Mouse (Mus musculus): ENCODE measurements around the gene Phldb2. TPM values are rescaled to one million over a fixed set of nuclear protein-coding genes. Genes with fewer than 3 reads are reported as not detected.

Phldb2 gene
- polyA plus RNA-seq, 1 experiment = 73.9 TPM

DNA sequence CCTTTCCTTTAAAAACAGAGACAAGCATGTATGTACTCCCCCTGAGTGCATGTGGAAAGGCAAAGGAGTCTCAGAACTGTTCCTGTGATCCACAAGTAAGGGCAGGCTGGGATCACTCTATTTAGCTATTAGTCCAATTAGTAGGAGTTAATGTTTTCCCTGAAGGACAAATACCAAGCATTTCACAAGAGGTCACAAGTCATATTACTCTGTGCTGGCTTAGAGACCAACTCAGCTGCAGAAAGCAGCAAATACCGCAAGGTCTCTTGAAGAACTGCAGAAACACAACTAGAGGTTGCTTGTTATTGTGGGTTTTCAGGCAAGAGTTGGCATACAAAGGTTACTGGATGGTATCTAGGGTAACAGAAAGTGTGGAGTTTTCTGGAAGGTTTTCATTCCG is 59.6 kb downstream of the Phldb2 start:
- DNase-seq (ENCODE audit: low spot score) = no peak

- DNase-seq (ENCODE audit: low spot score) = no peak
Observed at GRCm38 (mm10) chr16:45892928-45893327, 60.5 kb downstream of the Phldb2 start.

- no peak for DNase-seq (ENCODE audit: low spot score)
Observed at GRCm38 (mm10) chr16:45890471-45891200, 62.8 kb downstream of the Phldb2 start.

DNA sequence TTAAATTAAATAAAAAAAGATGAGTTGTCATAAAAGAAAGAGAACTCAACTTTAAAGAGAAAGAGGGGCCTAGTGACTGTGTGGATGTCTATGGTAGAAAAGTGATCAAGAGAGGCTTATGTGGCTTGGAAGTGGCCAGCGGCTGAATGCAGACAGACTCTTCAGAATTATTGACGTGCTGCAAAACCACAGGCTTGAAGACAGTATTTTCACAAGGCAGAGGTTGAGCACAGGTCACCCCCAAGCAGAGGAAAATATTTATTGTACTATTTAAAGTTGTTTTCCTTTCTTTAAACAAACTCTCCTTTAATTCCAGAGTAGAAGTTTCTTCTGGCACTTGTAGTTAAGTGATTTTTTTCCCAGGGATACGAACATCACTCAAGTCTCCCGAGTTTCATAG is 63.8 kb downstream of the Phldb2 start:
- no peak for DNase-seq (ENCODE audit: low spot score)

- no peak for DNase-seq (ENCODE audit: low spot score)
Observed at GRCm38 (mm10) chr16:45886599-45886998, 66.8 kb downstream of the Phldb2 start.

DNA sequence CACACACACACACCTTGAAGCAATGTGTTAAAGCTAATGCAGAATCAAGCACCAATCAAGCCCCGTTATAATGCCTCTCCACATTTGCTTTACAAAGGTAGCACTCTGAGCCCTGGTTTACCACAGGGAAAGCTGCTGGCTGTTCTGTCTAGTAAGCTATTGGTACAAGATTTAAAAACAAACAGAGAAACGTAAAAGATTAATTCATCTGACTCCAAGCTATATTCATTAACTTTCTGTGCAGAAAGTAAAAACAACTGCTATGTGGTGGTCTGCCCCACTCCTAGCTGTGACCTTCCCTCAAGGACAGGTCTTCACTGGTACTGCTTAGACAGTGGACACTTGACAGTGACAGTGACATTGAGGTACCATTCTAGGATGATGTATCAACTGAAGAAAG is 69.2 kb downstream of the Phldb2 start:
- DNase-seq (ENCODE audit: low spot score) = no peak

DNA sequence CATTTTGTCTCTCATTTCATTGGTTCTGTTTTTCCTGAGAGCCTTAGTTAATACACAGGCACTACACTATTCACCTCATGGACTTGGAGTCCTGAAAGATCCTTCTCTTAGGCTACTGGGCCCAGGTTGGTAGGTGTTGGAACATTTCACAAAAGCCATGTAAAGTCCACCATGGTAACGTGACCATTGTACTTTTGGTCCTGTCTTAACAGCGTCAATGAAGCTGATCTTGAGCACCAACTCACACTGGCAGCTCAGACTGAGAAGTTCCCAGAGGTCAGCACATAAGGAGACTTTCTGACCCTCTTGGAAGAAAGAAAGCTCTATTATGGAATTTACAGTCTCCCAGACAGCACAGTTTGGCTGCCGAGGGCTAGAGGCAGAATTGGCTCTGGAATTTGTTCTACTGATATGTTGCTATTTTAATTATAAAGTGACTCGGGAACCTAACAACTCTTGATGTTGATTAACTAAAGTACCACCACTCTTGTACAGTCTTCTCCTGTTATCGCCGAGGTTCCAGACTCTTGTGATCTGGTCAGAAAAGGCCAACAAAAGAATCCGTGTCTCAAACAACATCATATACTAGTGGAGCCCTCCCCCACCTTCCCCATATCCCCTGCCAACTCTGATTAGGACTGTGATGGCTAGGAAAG is 72.1 kb downstream of the Phldb2 start:
- no peak for DNase-seq (ENCODE audit: low spot score)

DNA sequence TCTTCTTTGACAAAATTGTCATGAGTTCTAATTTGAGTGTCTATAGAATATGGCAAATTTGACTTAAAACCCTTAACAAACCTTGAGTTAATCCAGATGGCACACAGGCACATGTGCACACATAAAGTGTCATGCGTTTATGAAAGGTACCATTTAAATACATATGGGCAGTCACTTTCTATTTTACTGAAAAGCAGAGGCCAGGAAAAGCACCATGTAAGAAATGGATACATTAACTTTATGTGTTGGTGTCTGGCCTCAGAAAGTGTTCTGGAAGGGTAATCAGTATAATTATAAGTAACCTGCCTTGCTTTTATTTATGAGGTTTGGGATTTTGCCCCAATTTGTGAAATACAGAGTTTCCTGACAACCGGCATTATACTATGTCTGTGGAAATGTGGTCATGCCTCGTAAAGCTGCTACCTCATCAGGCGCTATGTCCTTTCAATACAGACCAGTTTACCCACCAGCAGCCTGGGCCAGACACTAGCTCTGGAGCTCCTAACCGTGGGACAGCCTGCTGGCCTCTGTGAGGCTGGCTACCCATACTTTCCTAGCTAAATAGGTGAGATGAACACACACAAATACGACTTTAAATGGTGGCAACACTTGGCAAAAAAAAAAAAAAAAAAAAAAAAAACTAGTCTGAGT is 73.2 kb downstream of the Phldb2 start:
- DNase-seq (ENCODE audit: low spot score) = no peak

GRCm38 (mm10) chr16:45877739-45878138 is 75.7 kb downstream of the Phldb2 start:
- no peak for DNase-seq (ENCODE audit: low spot score)

DNA sequence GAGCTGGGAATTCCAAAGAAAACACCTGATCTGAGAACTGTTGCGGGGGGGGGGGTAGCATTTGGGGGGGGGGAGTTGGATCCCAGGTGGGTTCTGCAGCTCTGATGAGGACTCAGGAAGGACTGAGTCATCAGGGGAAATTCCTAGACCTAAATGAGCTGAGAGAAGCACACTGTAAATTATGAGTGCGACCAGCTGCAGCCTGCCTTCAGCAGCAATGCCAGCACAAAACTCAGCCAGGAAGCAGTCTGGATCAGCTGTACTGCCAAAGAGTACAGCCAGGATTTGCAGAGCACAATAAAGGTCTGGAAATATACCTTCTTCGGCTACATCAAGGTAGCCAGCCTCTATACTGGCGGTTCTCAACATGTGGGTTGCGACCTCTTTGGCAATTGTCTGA is 76.2 kb downstream of the Phldb2 start:
- DNase-seq (ENCODE audit: low spot score) = no peak

GRCm38 (mm10) chr16:45873397-45873796 is 80.0 kb downstream of the Phldb2 start:
- no peak for DNase-seq (ENCODE audit: low spot score)

DNA sequence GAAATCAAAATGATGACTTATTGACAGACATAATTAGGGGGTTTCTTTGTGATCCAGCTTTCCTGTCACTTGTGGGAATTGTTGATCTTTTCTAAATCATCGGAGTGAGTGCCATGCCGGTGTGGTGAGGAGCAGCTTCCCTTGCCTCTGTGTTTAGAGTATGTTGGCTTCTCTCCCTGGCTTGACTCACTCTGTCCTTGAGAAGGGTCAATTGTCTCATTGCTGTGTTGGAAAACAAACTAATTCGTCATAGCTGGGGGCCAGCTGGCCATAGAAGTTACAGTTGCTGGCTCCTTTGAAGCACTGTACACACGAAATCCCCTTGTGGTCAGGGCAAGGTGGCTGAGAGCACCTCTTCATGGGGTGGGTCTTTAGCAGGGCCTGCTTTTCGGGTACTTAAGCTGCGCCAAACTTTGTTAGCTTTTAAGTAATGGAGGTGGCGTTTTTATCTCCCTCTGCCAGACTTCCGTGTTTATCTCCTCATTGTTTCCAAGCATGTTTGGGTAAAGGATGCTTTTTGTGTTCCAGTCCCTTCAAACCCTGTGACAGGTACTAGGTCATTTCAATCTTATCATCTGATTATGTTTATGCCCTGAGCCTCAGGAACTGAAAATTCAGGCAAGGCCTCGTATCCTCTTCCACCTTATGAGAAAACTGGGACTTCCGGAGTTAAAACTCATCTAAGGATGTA is 82.0 kb downstream of the Phldb2 start:
- DNase-seq (ENCODE audit: low spot score) = no peak

GRCm38 (mm10) chr16:45870651-45871050 is 82.7 kb downstream of the Phldb2 start:
- DNase-seq (ENCODE audit: low spot score) = no peak

DNA sequence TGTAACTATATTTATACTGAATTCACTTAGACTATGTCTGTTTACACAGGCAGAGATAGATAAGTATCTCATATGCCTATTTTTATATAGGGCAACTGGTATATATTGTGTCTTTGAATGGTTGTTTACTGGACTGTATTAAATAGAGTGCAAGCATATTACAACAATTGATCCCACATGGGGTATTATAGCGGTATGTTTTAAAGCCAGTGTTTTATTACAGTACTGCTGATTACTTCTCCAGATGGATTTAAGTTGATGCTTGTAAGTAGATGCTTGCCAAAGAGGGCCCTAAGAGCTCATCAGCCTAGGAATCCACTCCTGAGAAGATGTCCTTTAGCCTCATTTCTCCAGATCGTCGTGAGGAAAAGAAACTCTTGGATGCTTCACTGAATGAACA is 84.4 kb downstream of the Phldb2 start:
- DNase-seq (ENCODE audit: low spot score) = no peak

- no peak for DNase-seq (ENCODE audit: low spot score)
Observed at GRCm38 (mm10) chr16:45857277-45857863, 96.0 kb downstream of the Phldb2 start.

DNA sequence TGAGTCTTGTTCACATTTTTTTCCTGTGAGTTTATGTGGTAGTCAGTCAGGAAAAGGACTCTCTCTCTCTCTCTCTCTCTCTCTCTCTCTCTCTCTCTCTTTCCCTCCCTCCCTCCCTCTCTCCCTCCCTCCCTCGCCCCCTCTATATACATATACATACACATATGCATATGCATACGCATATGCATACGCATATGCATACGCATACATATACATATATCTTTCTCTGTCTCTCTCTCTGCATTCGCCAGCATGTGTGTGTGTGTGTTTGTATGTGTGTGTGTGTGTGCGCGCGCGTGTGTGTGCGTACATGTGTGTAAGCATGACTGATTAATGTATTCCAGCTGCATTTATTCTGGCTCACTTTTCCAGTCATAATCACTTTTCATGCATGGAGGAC is 98.9 kb downstream of the Phldb2 start:
- DNase-seq (ENCODE audit: low spot score) = no peak

GRCm38 (mm10) chr16:45849045-45849444 is 104.4 kb downstream of the Phldb2 start:
- DNase-seq (ENCODE audit: low spot score) = no peak

- DNase-seq (ENCODE audit: low spot score) = no peak
Observed at GRCm38 (mm10) chr16:45844875-45845274, 108.5 kb downstream of the Phldb2 start.

DNA sequence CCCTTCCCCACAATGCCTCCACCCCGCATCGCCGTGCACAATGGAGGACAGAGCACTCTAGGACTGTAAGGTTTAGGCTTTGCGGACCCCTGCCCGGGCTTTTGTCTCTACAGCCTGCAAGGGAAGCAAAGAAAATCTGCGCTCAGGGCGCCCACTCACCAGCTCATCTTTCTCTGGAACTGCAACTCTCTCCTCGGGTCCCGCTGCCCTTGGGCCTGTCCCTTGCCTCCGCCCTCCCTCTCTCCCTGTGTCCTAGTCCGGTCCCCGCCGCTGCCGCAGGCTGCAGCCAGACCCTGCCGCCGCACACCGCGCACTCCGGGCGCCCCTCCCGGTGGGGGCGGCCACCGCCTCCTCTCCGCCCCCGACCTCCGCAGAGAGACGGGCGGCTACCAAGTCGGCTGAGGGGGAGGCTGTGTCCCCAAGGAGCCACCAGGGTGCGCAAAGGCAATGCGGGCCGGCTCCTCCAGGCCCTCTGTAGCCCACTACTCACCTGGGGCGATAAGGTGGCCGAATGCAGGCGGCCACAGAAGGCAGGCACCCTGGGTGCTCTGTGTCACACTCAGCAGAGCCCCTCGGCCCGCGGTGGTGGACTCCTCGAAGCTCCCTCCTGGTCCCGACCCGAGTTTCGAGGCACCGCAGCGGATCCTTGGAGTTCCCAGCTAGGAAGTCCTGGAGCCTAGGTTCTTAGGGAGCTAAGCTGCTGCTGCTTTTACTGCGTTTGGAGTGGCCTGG is 109.2 kb downstream of the Phldb2 start:
- DNase-seq (ENCODE audit: low spot score) = peak; percentile 85

GRCm38 (mm10) chr16:45843351-45843891 is 110.0 kb downstream of the Phldb2 start:
- peak; percentile 32 for DNase-seq (ENCODE audit: low spot score)

GRCm38 (mm10) chr16:45842440-45842839 is 111.0 kb downstream of the Phldb2 start:
- DNase-seq (ENCODE audit: low spot score) = no peak

All from urinary bladder, adult 2 months (tissue).